Mouse (Mus musculus) neural tube, embryonic 15.5 days (tissue): ENCODE data around the gene Shc1. TPM values are rescaled to one million over a fixed set of nuclear protein-coding genes. Genes with fewer than 3 reads are reported as not detected.

Experiments used
- ATAC-seq: fragments of 200-750 bp; cut with Nextera tagmentation; 2 replicates; pipeline ENCODE4 v1.8.0; 2017; ENCODE audit warnings: mild to moderate bottlenecking, moderate TSS enrichment, moderate library complexity; ENCODE audit not compliant: low FRiP score
- H3K27ac ChIP-seq: fragments of 300-500 bp; sonication (generic); replicated peaks from 2 replicates; pipeline ENCODE4 v1.5.1; 2015; ENCODE audit warnings: mild to moderate bottlenecking, inconsistent platforms
- H3K27me3 ChIP-seq: fragments of 300-500 bp; sonication (generic); replicated peaks from 2 replicates; pipeline ENCODE4 v1.6.1; 2015; ENCODE audit warnings: inconsistent platforms
- H3K36me3 ChIP-seq: fragments of 300-500 bp; sonication (generic); 2 replicates; pipeline ENCODE4 v1.6.1; 2015; ENCODE audit warnings: inconsistent platforms
- H3K4me1 ChIP-seq: fragments of 300-500 bp; sonication (generic); 2 replicates; pipeline ENCODE4 v1.6.1; 2015; ENCODE audit warnings: inconsistent platforms
- H3K4me2 ChIP-seq: fragments of 300-500 bp; sonication (generic); 2 replicates; pipeline ENCODE4 v1.6.1; 2015; ENCODE audit warnings: inconsistent platforms, mild to moderate bottlenecking, moderate library complexity
- H3K4me3 ChIP-seq: fragments of 300-500 bp; sonication (generic); replicated peaks from 2 replicates; pipeline ENCODE4 v1.5.1; 2015; ENCODE audit warnings: mild to moderate bottlenecking, inconsistent platforms
- H3K9ac ChIP-seq: fragments of 300-500 bp; sonication (generic); replicated peaks from 2 replicates; pipeline ENCODE4 v1.6.1; 2015; ENCODE audit warnings: mild to moderate bottlenecking, inconsistent platforms
- H3K9me3 ChIP-seq: fragments of 300-500 bp; sonication (generic); replicated peaks from 2 replicates; pipeline ENCODE4 v1.6.1; 2016; ENCODE audit warnings: inconsistent platforms
- WGBS: fragments of 180-500 bp; shearing (Covaris S2); methylation state at CpG from one replicate; pipeline ENCODE4 v1.1.7; 2015; ENCODE audit warnings: mixed read lengths; 5-methylcytosine and 5-hydroxymethylcytosine counted together
- polyA plus RNA-seq: library from polyadenylated mRNA; unstranded; fragments of >200 nt; fragmentation: Nextera tagmentation; extraction: Ambion mirVana; gene quantifications from 2 replicates; pipeline ENCODE4 v1.2.1, GENCODE M21; 2015

Gene Shc1
- polyA plus RNA-seq, 1 experiment from 2014 or later: 22.0 TPM

DNA sequence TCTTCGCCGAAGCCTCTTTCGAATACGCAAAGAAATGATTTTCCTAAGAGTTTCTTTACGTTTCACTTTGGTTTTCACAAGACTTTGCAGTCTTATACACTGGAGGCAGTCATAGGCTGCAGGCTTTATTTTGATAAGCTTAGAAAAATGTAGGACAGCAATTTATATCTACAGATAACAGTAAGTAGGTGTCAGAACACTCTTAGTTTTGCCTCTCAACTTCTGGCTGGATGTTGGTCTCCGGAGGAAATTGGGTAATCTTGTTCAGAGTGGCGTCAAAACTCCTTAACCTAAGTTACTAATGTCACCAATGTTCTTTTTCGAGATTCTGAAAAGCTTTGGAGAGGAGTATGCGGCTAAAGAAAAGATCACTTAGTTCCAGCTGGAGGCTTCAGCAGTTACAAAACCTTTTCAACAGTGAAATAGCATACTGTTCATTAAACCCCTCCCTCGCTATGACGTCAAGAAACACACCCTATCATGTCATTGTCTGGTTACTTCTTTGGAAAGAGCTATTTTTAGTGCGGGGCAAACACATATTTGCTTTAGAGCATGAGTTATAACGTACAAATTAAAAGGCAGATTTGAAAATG is 40.2 kb downstream of the Shc1 start:
- Histone ChIP-seq H3K9me3 (no peaks in the 10 kb centered on the region), H3K4me3 (peak overlapping the region; percentile 76), H3K27me3 (no peaks in the 10 kb centered on the region), H3K4me2 (peak overlapping the region; percentile 67), H3K4me1 (peaks cover 19% of the 10 kb centered on the region), H3K9ac (peak overlapping the region; percentile 90; the same call in 1 of the 2 replicates), H3K27ac (peak overlapping the region; percentile 95), H3K36me3 (0 out of 2 replicates have a peak, but pooled peaks cover 5% of the 10 kb centered on the region)
- WGBS: 46% methylated on average over 13 of the region's 13 CpGs
- peak; percentile 48; the same call in 1 of the 2 replicates for ATAC-seq

DNA sequence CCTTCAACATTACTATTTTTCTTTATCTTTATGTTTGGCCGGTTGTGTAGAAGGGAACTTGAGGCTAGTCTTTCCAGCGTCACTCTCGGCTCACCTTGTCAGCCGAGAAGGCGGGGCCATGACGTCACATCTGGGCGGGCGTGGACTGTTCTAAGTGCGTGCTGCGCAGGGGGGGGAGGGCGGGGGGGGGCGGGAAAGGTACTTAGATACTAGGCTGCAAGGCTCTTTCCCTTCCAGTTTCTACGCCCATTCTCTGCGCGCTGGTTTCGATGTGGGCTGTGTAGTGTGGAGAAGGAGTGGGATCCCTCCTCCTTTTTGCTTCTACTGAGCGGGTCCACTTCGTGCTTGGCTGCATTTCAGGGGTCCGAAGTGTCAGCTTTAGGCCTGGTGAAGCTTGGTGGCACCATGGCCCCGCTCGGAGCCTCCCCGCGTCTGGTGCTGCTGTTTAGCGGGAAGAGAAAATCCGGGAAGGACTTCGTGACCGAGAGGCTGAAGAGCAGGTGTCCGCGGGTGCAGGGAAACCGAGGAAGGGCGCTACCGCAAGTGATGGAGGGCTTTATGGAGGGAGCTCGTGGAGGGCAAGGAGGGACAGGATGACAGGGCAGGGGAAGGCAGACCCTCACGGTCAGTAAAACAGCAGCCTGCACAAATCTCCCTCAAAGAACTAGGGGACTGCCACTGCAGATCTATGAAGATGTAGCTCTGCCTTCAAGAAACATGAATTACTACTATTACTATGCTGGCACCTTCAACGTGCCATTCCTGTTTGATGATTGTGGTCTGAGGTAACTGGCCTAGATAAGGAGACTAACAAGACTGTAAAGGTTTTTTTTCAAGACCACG is 40.9 kb downstream of the Shc1 start:
- peak overlapping the region; percentile 95 for H3K27ac ChIP-seq
- H3K27me3 ChIP-seq: no peaks in the 10 kb centered on the region
- ATAC-seq: peak; percentile 92
- no peaks in the 10 kb centered on the region for H3K9me3 ChIP-seq
- H3K4me1 ChIP-seq: peaks cover 19% of the 10 kb centered on the region
- WGBS: 1% methylated on average over 34 of the region's 36 CpGs
- 0 out of 2 replicates have a peak, but pooled peaks cover 7% of the 10 kb centered on the region for H3K36me3 ChIP-seq
- H3K4me2 ChIP-seq: peak overlapping the region; percentile 67
- peak overlapping the region; percentile 90 for H3K9ac ChIP-seq
- peak overlapping the region; percentile 76 for H3K4me3 ChIP-seq

DNA sequence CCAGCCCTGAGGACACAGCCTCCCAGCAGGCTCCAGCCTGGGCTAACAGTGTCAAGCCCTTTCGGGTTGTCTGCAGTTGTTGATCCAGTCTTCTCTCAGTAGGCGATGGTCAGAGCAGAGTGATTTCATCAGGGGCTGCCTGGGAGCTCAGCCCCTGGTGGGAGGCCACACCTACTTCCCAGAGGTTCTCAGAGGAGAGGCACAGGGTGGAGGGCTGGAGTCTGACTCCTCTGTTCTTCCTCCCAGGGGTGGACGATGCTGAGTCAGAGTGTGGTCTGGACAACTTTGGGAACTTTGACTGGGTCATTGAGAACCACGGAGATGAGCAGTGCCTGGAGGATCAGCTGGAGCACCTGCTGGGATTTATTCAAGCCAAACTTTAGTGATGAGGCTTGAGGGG is 50.0 kb downstream of the Shc1 start:
- Histone ChIP-seq H3K4me1 (no peaks in the 10 kb centered on the region), H3K4me3 (no peak overlapping the region), H3K9me3 (no peaks in the 10 kb centered on the region), H3K27me3 (no peaks in the 10 kb centered on the region), H3K27ac (no peak overlapping the region), H3K9ac (no peak overlapping the region), H3K4me2 (no peak overlapping the region), H3K36me3 (peaks cover 37% of the 10 kb centered on the region)
- 66% methylated on average over 4 of the region's 4 CpGs for WGBS
- no peak for ATAC-seq

DNA sequence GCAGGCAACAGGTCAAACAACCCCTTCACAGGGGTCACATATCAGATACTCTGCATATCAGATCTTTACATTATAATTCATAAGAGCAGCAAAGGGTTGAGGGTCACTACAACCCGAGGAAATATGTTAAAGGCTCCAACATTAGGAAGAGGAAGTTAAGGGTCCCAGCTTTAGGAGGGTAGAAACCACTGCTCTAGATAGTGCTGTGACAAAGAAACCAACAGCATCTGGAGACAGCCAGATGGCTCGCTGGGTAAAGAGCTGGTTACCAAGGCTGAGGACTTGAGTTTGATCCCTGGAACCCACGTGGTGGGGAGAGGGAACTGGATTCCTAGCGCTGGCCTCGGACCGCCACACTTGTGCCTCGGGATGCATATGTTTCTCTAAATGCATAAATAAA is 54.0 kb downstream of the Shc1 start:
- H3K9ac ChIP-seq: no peak overlapping the region
- no peaks in the 10 kb centered on the region for H3K27me3 ChIP-seq
- no peak overlapping the region for H3K4me2 ChIP-seq
- H3K4me3 ChIP-seq: no peak overlapping the region
- WGBS: 80% methylated on average over 7 of the region's 7 CpGs
- H3K27ac ChIP-seq: no peak overlapping the region
- peaks cover 24% of the 10 kb centered on the region for H3K36me3 ChIP-seq
- H3K4me1 ChIP-seq: no peaks in the 10 kb centered on the region
- ATAC-seq: no peak
- H3K9me3 ChIP-seq: no peaks in the 10 kb centered on the region

DNA sequence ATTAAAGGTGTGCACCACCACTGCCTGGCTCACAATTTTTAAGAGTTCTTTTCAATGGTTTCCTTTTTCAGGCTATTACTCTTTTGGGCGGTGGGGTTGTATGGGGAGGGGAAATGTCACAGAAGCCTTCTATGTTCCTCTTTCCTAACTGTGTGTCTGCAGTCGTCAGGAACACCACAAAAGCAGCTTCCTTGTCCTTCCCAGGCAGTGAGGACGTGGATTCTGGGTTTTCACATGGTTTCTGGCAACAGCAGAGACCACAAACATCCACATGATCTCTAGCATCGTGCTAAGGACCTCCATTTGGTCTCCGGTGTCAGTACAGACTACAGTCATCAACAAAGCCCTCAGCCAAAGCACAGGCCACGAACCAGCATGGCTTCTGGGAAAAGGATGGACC is 55.6 kb downstream of the Shc1 start:
- H3K27ac ChIP-seq: no peak overlapping the region
- H3K27me3 ChIP-seq: no peaks in the 10 kb centered on the region
- no peak overlapping the region for H3K4me3 ChIP-seq
- no peaks in the 10 kb centered on the region for H3K4me1 ChIP-seq
- H3K4me2 ChIP-seq: no peak overlapping the region
- no peak overlapping the region for H3K9ac ChIP-seq
- 80% methylated on average over 6 of the region's 6 CpGs for WGBS
- no peak for ATAC-seq
- no peaks in the 10 kb centered on the region for H3K9me3 ChIP-seq
- H3K36me3 ChIP-seq: peaks cover 9% of the 10 kb centered on the region

DNA sequence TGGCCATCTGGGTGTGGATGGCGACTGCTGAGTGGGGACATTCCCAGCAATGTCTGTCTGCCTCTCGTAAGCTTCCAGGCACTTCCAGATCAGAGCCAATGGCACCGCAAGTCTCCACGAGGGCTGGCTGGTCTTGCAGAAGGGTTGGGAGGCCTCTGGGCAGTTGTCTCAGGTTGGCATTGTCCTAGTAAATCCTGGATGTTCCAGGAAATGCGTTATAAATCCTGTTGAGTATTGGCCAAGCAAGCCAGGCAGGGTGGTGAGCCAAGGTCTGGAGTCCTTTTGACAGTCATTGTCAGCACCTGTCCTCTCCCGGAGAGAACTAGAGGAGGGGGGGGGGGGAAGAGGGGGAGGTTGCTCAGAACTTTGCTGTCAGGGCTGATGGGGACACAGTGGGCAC is 60.8 kb downstream of the Shc1 start:
- Histone ChIP-seq H3K4me2 (no peak overlapping the region), H3K4me3 (no peak overlapping the region), H3K9me3 (no peaks in the 10 kb centered on the region), H3K27me3 (no peaks in the 10 kb centered on the region), H3K36me3 (no peaks in the 10 kb centered on the region), H3K9ac (no peak overlapping the region), H3K4me1 (no peaks in the 10 kb centered on the region), H3K27ac (no peak overlapping the region)
- 77% methylated on average over 6 of the region's 6 CpGs for WGBS
- ATAC-seq: no peak

Other genes starting within 250 kb of the Shc1 start
- 163 and 168 TPM in 2 replicates for gene Scamp3, start 241.0 kb upstream of the Shc1 start, polyA plus RNA-seq
- gene Fam189b, start 235.3 kb upstream of the Shc1 start, polyA plus RNA-seq: 41.4 and 47.2 TPM in 2 replicates
- 45.5 and 47.9 TPM in 2 replicates for gene Gba, start 215.5 kb upstream of the Shc1 start, polyA plus RNA-seq
- 38.6 and 48.2 TPM in 2 replicates for gene Thbs3, start 203.3 kb upstream of the Shc1 start, polyA plus RNA-seq
- gene Mtx1, start 191.4 kb upstream of the Shc1 start, polyA plus RNA-seq: 159 and 171 TPM in 2 replicates
- 0.56 and 0.79 TPM in 2 replicates for gene Muc1, start 189.4 kb upstream of the Shc1 start, polyA plus RNA-seq
- 221 and 222 TPM in 2 replicates for gene Krtcap2, start 172.5 kb upstream of the Shc1 start, polyA plus RNA-seq
- 63.0 and 76.6 TPM in 2 replicates for gene Trim46, start 172.1 kb upstream of the Shc1 start, polyA plus RNA-seq
- gene Dpm3, start 159.1 kb upstream of the Shc1 start, polyA plus RNA-seq: 85.0 and 95.8 TPM in 2 replicates
- 40.9 and 49.3 TPM in 2 replicates for gene Slc50a1, start 147.9 kb upstream of the Shc1 start, polyA plus RNA-seq
- 9.7 and 16.5 TPM in 2 replicates for gene Efna1, start 137.3 kb upstream of the Shc1 start, polyA plus RNA-seq
- 95.8 and 107 TPM in 2 replicates for gene Efna3, start 95.5 kb upstream of the Shc1 start, polyA plus RNA-seq
- gene Efna4, start 80.4 kb upstream of the Shc1 start, polyA plus RNA-seq: 3.0 and 5.9 TPM in 2 replicates
- 69.9 and 71.9 TPM in 2 replicates for gene Adam15, start 68.4 kb upstream of the Shc1 start, polyA plus RNA-seq
- gene Dcst2, start 56.5 kb upstream of the Shc1 start, polyA plus RNA-seq: 0.18 and 0.26 TPM in 2 replicates
- gene Dcst1, start 53.2 kb upstream of the Shc1 start, polyA plus RNA-seq: 0.86 and 1.2 TPM in 2 replicates
- 0.73 and 1.5 TPM in 2 replicates for gene Zbtb7b, start 23.7 kb upstream of the Shc1 start, polyA plus RNA-seq
- gene Lenep, start 15.7 kb upstream of the Shc1 start, polyA plus RNA-seq: 0.18 and 2.1 TPM in 2 replicates
- 32.7 and 33.1 TPM in 2 replicates for gene Flad1, start 6.6 kb upstream of the Shc1 start, polyA plus RNA-seq
- gene Cks1b, start 60 bp upstream of the Shc1 start, polyA plus RNA-seq: 79.3 and 153 TPM in 2 replicates
- gene Pygo2, start 11.8 kb downstream of the Shc1 start, polyA plus RNA-seq: 38.8 and 41.1 TPM in 2 replicates
- 16.1 and 23.2 TPM in 2 replicates for gene Pbxip1, start 18.3 kb downstream of the Shc1 start, polyA plus RNA-seq
- gene Pmvk, start 36.1 kb downstream of the Shc1 start, polyA plus RNA-seq: 123 and 142 TPM in 2 replicates
- 8.5 and 12.1 TPM in 2 replicates for gene Kcnn3, start 101.7 kb downstream of the Shc1 start, polyA plus RNA-seq